Comparison of ENCODE assay signal across 7 mouse cellular contexts in genomic region chr6:87850900-87851614, GRCm38 (mm10). TPM values are rescaled to one million over a fixed set of nuclear protein-coding genes. Genes with fewer than 3 reads are reported as not detected.
DNase-seq lines count a peak whose midpoint lies in the region; ATAC-seq and TF ChIP-seq lines count a peak whose summit lies in the region.

TSS of gene Cnbp (minus strand) at chr6:87851106.

- peak; percentile 98 for DNase-seq in adrenal gland, postnatal 25 days
- DNase-seq in heart, adult 18-20 months: peak; percentile 97 to 98
- DNase-seq in kidney, adult 2 months: peak; percentile 98
- DNase-seq in spleen, adult 2 months (ENCODE audit: low read depth in 1 of 2, low spot score in 2 of 2): peak; percentile 94 to 96

- H3K9ac ChIP-seq in embryonic facial prominence, embryonic 12.5 days: peak within 1 kb of the TSS; percentile 100
- peak within 1 kb of the TSS; percentile 100 for H3K9ac ChIP-seq in limb, embryonic 12.5 days (replicated peaks)
- H3K9ac ChIP-seq in midbrain, embryonic 15.5 days: peak within 1 kb of the TSS; percentile 92

- peak; percentile 96 for ATAC-seq in embryonic facial prominence, embryonic 12.5 days (ENCODE audit: insufficient number of reproducible peaks, insufficient read depth, low FRiP score, low TSS enrichment)
- ATAC-seq in limb, embryonic 12.5 days (ENCODE audit: insufficient number of reproducible peaks, insufficient read depth, low FRiP score, low TSS enrichment, low read depth): peak; percentile 93
- ATAC-seq in midbrain, embryonic 15.5 days (replicated peaks): peak; percentile 98

- TF ChIP-seq POLR2A in kidney, adult 2 months (IDR thresholded peaks at IDR 0.05; ENCODE audit: low read depth, low read length): peak; percentile 88
- peak; percentile 76 for TF ChIP-seq POLR2A in spleen, adult 2 months (IDR thresholded peaks at IDR 0.05; ENCODE audit: low read depth, low read length)

- H3K4me1 ChIP-seq in embryonic facial prominence, embryonic 12.5 days: peaks cover 24% of the 10 kb centered on the region
- H3K4me1 ChIP-seq in kidney, adult 2 months (ENCODE audit: control insufficient read depth, insufficient read depth, low read length): peaks cover 16% of the 10 kb centered on the region
- H3K4me1 ChIP-seq in limb, embryonic 12.5 days (replicated peaks): peaks cover 35% of the 10 kb centered on the region
- H3K4me1 ChIP-seq in midbrain, embryonic 15.5 days: peaks cover 32% of the 10 kb centered on the region
- H3K4me1 ChIP-seq in spleen, adult 2 months (ENCODE audit: control insufficient read depth, insufficient read depth, insufficient read length): peaks cover 3% of the 10 kb centered on the region

- H3K27me3 ChIP-seq in embryonic facial prominence, embryonic 12.5 days: no peaks in the 10 kb centered on the region
- no peaks in the 10 kb centered on the region for H3K27me3 ChIP-seq in kidney, adult 2 months (replicated peaks; ENCODE audit: control insufficient read depth, insufficient read depth, low read length)
- H3K27me3 ChIP-seq in limb, embryonic 12.5 days: no peaks in the 10 kb centered on the region
- no peaks in the 10 kb centered on the region for H3K27me3 ChIP-seq in midbrain, embryonic 15.5 days (replicated peaks)
- H3K27me3 ChIP-seq in spleen, adult 2 months (ENCODE audit: control insufficient read depth, insufficient read depth, low read length): no peaks in the 10 kb centered on the region

- peak within 1 kb of the TSS; percentile 74 for H3K4me2 ChIP-seq in embryonic facial prominence, embryonic 12.5 days (replicated peaks)
- peak within 1 kb of the TSS; percentile 74 for H3K4me2 ChIP-seq in limb, embryonic 12.5 days
- peak within 1 kb of the TSS; percentile 68 for H3K4me2 ChIP-seq in midbrain, embryonic 15.5 days

- 0 out of 2 replicates have a peak, but pooled peaks cover 10% of the 10 kb centered on the region for H3K36me3 ChIP-seq in embryonic facial prominence, embryonic 12.5 days
- no peaks in the 10 kb centered on the region for H3K36me3 ChIP-seq in kidney, adult 2 months (ENCODE audit: control insufficient read depth, insufficient read depth, low read length)
- peaks cover 13% of the 10 kb centered on the region; the same call in 1 of the 2 replicates for H3K36me3 ChIP-seq in limb, embryonic 12.5 days
- no peaks in the 10 kb centered on the region for H3K36me3 ChIP-seq in midbrain, embryonic 15.5 days (replicated peaks)
- H3K36me3 ChIP-seq in spleen, adult 2 months (ENCODE audit: control insufficient read depth, insufficient read depth, low read length): peaks cover 6% of the 10 kb centered on the region

- no peak for TF ChIP-seq CTCF in kidney, adult 2 months (conservative IDR thresholded peaks at IDR 0.05; ENCODE audit: insufficient read depth, insufficient read length, low read depth, low read length)
- no peak for TF ChIP-seq CTCF in spleen, adult 2 months (IDR thresholded peaks at IDR 0.05; ENCODE audit: extremely low read depth, insufficient read depth, insufficient read length, insufficient replicate concordance)

- under 1% methylated on average over 52 of the region's 55 CpGs for WGBS in embryonic facial prominence, embryonic 12.5 days
- WGBS in kidney, adult 2 months: under 1% methylated on average over 55 of the region's 55 CpGs
- WGBS in limb, embryonic 12.5 days: under 1% methylated on average over 55 of the region's 55 CpGs
- under 1% methylated on average over 55 of the region's 55 CpGs for WGBS in midbrain, embryonic 15.5 days
- WGBS in spleen, adult 2 months: under 1% methylated on average over 55 of the region's 55 CpGs

- H3K4me3 ChIP-seq in embryonic facial prominence, embryonic 12.5 days: peak within 1 kb of the TSS; percentile 100
- peak within 1 kb of the TSS; percentile 95 for H3K4me3 ChIP-seq in kidney, adult 2 months (ENCODE audit: insufficient read depth, low read depth, low read length)
- peak within 1 kb of the TSS; percentile 100 for H3K4me3 ChIP-seq in limb, embryonic 12.5 days (replicated peaks)
- peak within 1 kb of the TSS; percentile 86 for H3K4me3 ChIP-seq in midbrain, embryonic 15.5 days
- H3K4me3 ChIP-seq in spleen, adult 2 months (ENCODE audit: extremely low read depth, insufficient read depth, insufficient read length): peak within 1 kb of the TSS; percentile 96

- H3K27ac ChIP-seq in embryonic facial prominence, embryonic 12.5 days: peak within 1 kb of the TSS; percentile 96
- H3K27ac ChIP-seq in kidney, adult 2 months (ENCODE audit: insufficient read depth, low read depth, low read length): peak within 1 kb of the TSS; percentile 97
- H3K27ac ChIP-seq in limb, embryonic 12.5 days: peak within 1 kb of the TSS; percentile 96
- peak within 1 kb of the TSS; percentile 90 for H3K27ac ChIP-seq in midbrain, embryonic 15.5 days
- peak within 1 kb of the TSS; percentile 98 for H3K27ac ChIP-seq in spleen, adult 2 months (ENCODE audit: insufficient read depth, low read length)

- no peaks in the 10 kb centered on the region for H3K9me3 ChIP-seq in embryonic facial prominence, embryonic 12.5 days
- no peaks in the 10 kb centered on the region for H3K9me3 ChIP-seq in limb, embryonic 12.5 days
- no peaks in the 10 kb centered on the region for H3K9me3 ChIP-seq in midbrain, embryonic 15.5 days

RNA-seq across cellular contexts. Expression of gene Cnbp, which starts in this region (rescaled TPM):
- 346 and 405 TPM in 2 replicates for total RNA-seq in adrenal gland, postnatal 25 days (2021)
- 1,060 and 1,087 TPM in 2 replicates for polyA plus RNA-seq in embryonic facial prominence, embryonic 12.5 days (2016; fragmentation: Nextera tagmentation; extraction: Ambion mirVana)
- total RNA-seq in heart, adult 18-20 months (2021): 100 to 1,000 TPM; 335 to 351 TPM
- 175 and 184 TPM in 2 replicates for polyA plus RNA-seq in kidney, adult 2 months (2012; rRNA removed)
- polyA plus RNA-seq in limb, embryonic 12.5 days (2016; fragmentation: Nextera tagmentation; extraction: Ambion mirVana): 1,117 and 1,149 TPM in 2 replicates
- polyA plus RNA-seq in midbrain, embryonic 15.5 days (2015; fragmentation: Nextera tagmentation; extraction: Ambion mirVana): 467 and 483 TPM in 2 replicates
- 123 and 129 TPM in 2 replicates for polyA plus RNA-seq in spleen, adult 2 months (2012; rRNA removed)

Comparison
In these comparisons a context has a peak if more than half of its experiments do, and no peak if none do; other contexts are left out.
1. Peak in every context shown above with its lines: DNase-seq, ATAC-seq, H3K4me3 ChIP-seq and H3K27ac ChIP-seq.